ENCODE assay signal across 9 mouse cellular contexts in the genomic region with DNA sequence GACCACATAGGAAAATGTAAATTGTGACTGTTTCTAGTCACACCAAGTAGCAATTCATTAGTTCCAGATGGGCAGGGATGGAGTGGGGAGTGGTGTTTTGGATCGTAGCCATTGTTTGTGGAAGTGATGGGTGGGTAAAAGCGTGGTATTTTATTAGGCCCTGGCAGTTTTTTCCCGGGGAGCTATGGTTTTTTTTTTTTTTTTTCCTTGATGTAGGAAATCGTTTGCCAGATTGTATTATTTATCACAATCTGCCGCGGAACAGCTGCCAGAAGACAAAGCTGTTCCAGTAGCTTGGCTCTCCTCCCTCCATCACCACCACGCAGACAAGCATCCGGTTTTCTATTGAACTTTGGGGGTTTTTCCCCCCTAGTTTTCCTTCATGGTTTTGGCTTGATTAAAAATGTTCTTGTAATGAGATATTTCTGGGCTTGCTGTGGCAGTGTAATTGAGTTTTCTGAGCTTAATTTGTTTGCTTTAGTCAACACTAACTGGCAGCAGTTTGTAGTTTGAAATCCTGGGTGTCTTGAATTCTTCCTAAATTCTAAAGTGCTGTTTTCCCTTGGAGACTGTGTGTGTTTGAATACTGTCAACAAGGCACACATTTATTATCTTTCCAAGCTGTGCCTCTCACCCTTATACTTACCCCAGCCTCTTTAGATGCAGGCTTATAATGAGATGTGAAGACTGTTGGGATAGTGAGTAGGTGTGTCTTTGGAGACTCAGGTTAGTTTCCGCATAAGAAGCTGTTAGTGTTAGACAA. TPM values are rescaled to one million over a fixed set of nuclear protein-coding genes. Genes with fewer than 3 reads are reported as not detected.
DNase-seq lines count a peak whose midpoint lies in the region; ATAC-seq and TF ChIP-seq lines count a peak whose summit lies in the region.
"Had no signal": no experiment of that assay in that cellular context is flagged by ENCODE, and none has a peak within 500 bp of the region (broad histone marks: within the 10 kb centered on the region; RNA-seq: fewer than 3 reads in every experiment).

No protein-coding gene starts in this region.

- no peak for DNase-seq in liver, postnatal 0 days
- peak; percentile 23 for DNase-seq in fibroblast of lung, adult 2 months (ENCODE audit: low read depth)
- DNase-seq in heart, postnatal 36 days = peak; percentile 46 to 55
- peak; percentile 74 to 80 for DNase-seq in kidney, postnatal 4 days
- DNase-seq in lung, postnatal 10 days = peak; percentile 80
- DNase-seq in right cerebral cortex, postnatal 25 days = peak; percentile 32

- TF ChIP-seq CTCF in liver, postnatal 0 days (IDR thresholded peaks at IDR 0.05; ENCODE audit: low read depth) = no peak

- WGBS in liver, postnatal 0 days (ENCODE audit: insufficient replicate concordance) = 70% methylated on average over 9 of the region's 9 CpGs
- 72% methylated on average over 9 of the region's 9 CpGs for WGBS in liver, embryonic 12.5 days (ENCODE audit: insufficient replicate concordance)

- peaks cover 10% of the 10 kb centered on the region for H3K4me1 ChIP-seq in liver, postnatal 0 days (ENCODE audit: insufficient read depth)
- H3K4me1 ChIP-seq in liver, embryonic 12.5 days = peaks cover 14% of the 10 kb centered on the region

- H3K27ac ChIP-seq in liver, postnatal 0 days (ENCODE audit: low read depth) = 0 out of 2 replicates have a peak overlapping the region, but pooled peaks have one; percentile 11
- H3K27ac ChIP-seq in liver, embryonic 12.5 days = no peak overlapping the region

- intact Hi-C loops in heart, postnatal 36 days (cut with DNase I) = no loop called here

- H3K27me3 ChIP-seq in liver, postnatal 0 days (ENCODE audit: insufficient read depth, low read length) = no peaks in the 10 kb centered on the region
- H3K27me3 ChIP-seq in liver, embryonic 12.5 days (replicated peaks) = no peaks in the 10 kb centered on the region

- no peak overlapping the region for H3K4me3 ChIP-seq in liver, postnatal 0 days (ENCODE audit: low read depth, low read length)
- no peak overlapping the region for H3K4me3 ChIP-seq in liver, embryonic 12.5 days
- H3K4me3 ChIP-seq: erythroblast, embryonic 14.5 days had no signal

- no peak for ATAC-seq in liver, postnatal 0 days
- no peak for ATAC-seq in liver, embryonic 12.5 days
- ATAC-seq in megakaryocyte progenitor cell, adult 5-6 weeks (replicated peaks; ENCODE audit: poor library complexity) = no peak

- H3K4me2 ChIP-seq in liver, postnatal 0 days (ENCODE audit: low read depth, low read length) = no peak overlapping the region
- no peak overlapping the region for H3K4me2 ChIP-seq in liver, embryonic 12.5 days

- TF ChIP-seq EP300 in liver, postnatal 0 days (IDR thresholded peaks at IDR 0.05; ENCODE audit: low read depth) = no peak

- no peaks in the 10 kb centered on the region for H3K9me3 ChIP-seq in liver, postnatal 0 days (ENCODE audit: low read length)
- H3K9me3 ChIP-seq in liver, embryonic 12.5 days (replicated peaks) = no peaks in the 10 kb centered on the region

- H3K36me3 ChIP-seq in liver, postnatal 0 days (replicated peaks; ENCODE audit: insufficient read depth, low read length) = 0 out of 2 replicates have a peak, but pooled peaks cover 2% of the 10 kb centered on the region
- H3K36me3 ChIP-seq in liver, embryonic 12.5 days = peaks cover 42% of the 10 kb centered on the region

- no peak overlapping the region for H3K9ac ChIP-seq in liver, postnatal 0 days (replicated peaks)
- H3K9ac ChIP-seq in liver, embryonic 12.5 days = no peak overlapping the region

RNA-seq across cellular contexts. Expression of a gene that starts 20.9 kb away (rescaled TPM):
- polyA plus RNA-seq in liver, postnatal 0 days (2015; fragmentation: Nextera tagmentation; extraction: Ambion mirVana) = 18.4 and 18.5 TPM in 2 replicates
- polyA plus RNA-seq in liver, embryonic 12.5 days (2016; fragmentation: Nextera tagmentation; extraction: Ambion mirVana) = 55.2 and 55.3 TPM in 2 replicates
- total RNA-seq in heart, postnatal 36 days (2021) = 10 to 100 TPM; 15.5 to 18.9 TPM
- total RNA-seq in megakaryocyte progenitor cell, adult 5-6 weeks (2015) = 31.6 and 32.9 TPM in 2 replicates
- total RNA-seq in megakaryocyte progenitor cell, adult 5-6 weeks (2017) = 30.9 and 44.8 TPM in 2 replicates

RNA-seq across cellular contexts. Expression of a gene that starts 45.0 kb away (rescaled TPM):
- polyA plus RNA-seq in liver, postnatal 0 days (2015; fragmentation: Nextera tagmentation; extraction: Ambion mirVana) = 4.7 and 5.2 TPM in 2 replicates
- polyA plus RNA-seq in liver, embryonic 12.5 days (2016; fragmentation: Nextera tagmentation; extraction: Ambion mirVana) = 11.8 TPM in 2 replicates
- 10 to 100 TPM; 17.3 to 17.4 TPM for total RNA-seq in heart, postnatal 36 days (2021)
- total RNA-seq in megakaryocyte progenitor cell, adult 5-6 weeks (2015) = 4.2 and 5.2 TPM in 2 replicates
- 12.2 and 13.6 TPM in 2 replicates for total RNA-seq in megakaryocyte progenitor cell, adult 5-6 weeks (2017)

RNA-seq across cellular contexts. Expression of a gene that starts 45.9 kb away (rescaled TPM):
- polyA plus RNA-seq in liver, postnatal 0 days (2015; fragmentation: Nextera tagmentation; extraction: Ambion mirVana) = 245 and 255 TPM in 2 replicates
- 547 and 565 TPM in 2 replicates for polyA plus RNA-seq in liver, embryonic 12.5 days (2016; fragmentation: Nextera tagmentation; extraction: Ambion mirVana)
- 100 to 1,000 TPM; 100 to 101 TPM for total RNA-seq in heart, postnatal 36 days (2021)
- 47.4 and 80.4 TPM in 2 replicates for total RNA-seq in megakaryocyte progenitor cell, adult 5-6 weeks (2015)
- 49.4 and 50.7 TPM in 2 replicates for total RNA-seq in megakaryocyte progenitor cell, adult 5-6 weeks (2017)

RNA-seq across cellular contexts. Expression of a gene that starts 55.8 kb away (rescaled TPM):
- 0.43 and 0.52 TPM in 2 replicates for polyA plus RNA-seq in liver, postnatal 0 days (2015; fragmentation: Nextera tagmentation; extraction: Ambion mirVana)
- polyA plus RNA-seq in liver, embryonic 12.5 days (2016; fragmentation: Nextera tagmentation; extraction: Ambion mirVana) = 1.3 and 1.4 TPM in 2 replicates
- 1 to 10 TPM; 1.3 to 2.3 TPM for total RNA-seq in heart, postnatal 36 days (2021)
- total RNA-seq in megakaryocyte progenitor cell, adult 5-6 weeks (2015) = 0.30 and 1.3 TPM in 2 replicates
- total RNA-seq in megakaryocyte progenitor cell, adult 5-6 weeks (2017) = 0.08 and 0.57 TPM in 2 replicates
